Comparison of ENCODE assay signal across 20 mouse cellular contexts in the genomic region with DNA sequence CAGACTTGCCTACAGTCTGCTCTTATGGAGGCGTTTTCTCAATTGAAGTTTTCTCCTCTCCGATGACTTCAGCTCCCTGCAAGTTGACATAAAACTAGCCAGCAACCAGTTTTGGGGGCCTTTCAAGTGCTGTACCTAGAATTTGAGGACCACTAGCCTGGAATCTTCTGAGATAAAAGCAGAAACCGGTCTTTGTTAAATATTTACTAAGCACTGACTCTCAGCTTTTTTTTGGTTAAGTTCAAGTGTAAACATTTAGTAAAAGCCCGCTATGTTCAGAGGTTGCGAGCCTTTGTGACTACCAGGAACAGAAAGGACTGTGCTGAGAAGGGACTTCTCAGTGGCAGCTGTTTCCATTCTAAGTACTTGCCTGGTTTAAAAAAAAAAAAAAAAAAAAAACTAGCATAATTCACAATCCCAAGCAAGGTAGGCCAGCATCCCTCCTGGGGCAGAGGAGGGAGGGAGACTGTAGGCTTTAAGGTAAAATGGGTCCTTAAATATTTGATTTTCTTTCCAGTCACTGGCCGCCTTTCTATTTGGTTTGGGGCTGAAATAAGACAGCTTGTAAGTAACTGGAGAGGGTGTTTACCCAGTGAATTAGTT.
DNase-seq lines count a peak whose midpoint lies in the region; ATAC-seq and TF ChIP-seq lines count a peak whose summit lies in the region.
"Had no signal": no experiment of that assay in that cellular context is flagged by ENCODE, and none has a peak within 500 bp of the region (broad histone marks: within the 10 kb centered on the region; RNA-seq: fewer than 3 reads in every experiment).

No protein-coding gene starts in this region.

- no peak for TF ChIP-seq CTCF in lung, embryonic 14.5 days (IDR thresholded peaks at IDR 0.05; ENCODE audit: low read depth)
- TF ChIP-seq CTCF in E14TG2a.4 (conservative IDR thresholded peaks at IDR 0.05; ENCODE audit: low read length) = no peak

- H3K9me3 ChIP-seq in lung, embryonic 14.5 days (ENCODE audit: low read depth, low read length) = no peaks in the 10 kb centered on the region
- peaks cover 14% of the 10 kb centered on the region for H3K9me3 ChIP-seq in E14TG2a.4 (ENCODE audit: low read length)
- no peaks in the 10 kb centered on the region for H3K9me3 ChIP-seq in embryonic facial prominence, embryonic 15.5 days (replicated peaks)
- H3K9me3 ChIP-seq in midbrain, embryonic 14.5 days (ENCODE audit: control insufficient read depth, low read length) = no peaks in the 10 kb centered on the region
- H3K9me3 ChIP-seq: hindbrain, embryonic 12.5 days; neural tube, embryonic 13.5 days had no signal

- no peaks in the 10 kb centered on the region for H3K27me3 ChIP-seq in lung, embryonic 14.5 days (ENCODE audit: insufficient read depth, low read length)
- no peaks in the 10 kb centered on the region for H3K27me3 ChIP-seq in E14TG2a.4 (ENCODE audit: insufficient read depth, low read length)
- H3K27me3 ChIP-seq in embryonic facial prominence, embryonic 15.5 days = no peaks in the 10 kb centered on the region
- no peaks in the 10 kb centered on the region for H3K27me3 ChIP-seq in midbrain, embryonic 14.5 days (ENCODE audit: control insufficient read depth, insufficient read depth, low read length)
- H3K27me3 ChIP-seq: hindbrain, embryonic 12.5 days had no signal

- 37% methylated on average over 6 of the region's 6 CpGs for WGBS in lung, embryonic 14.5 days
- WGBS in embryonic facial prominence, embryonic 15.5 days = 39% methylated on average over 6 of the region's 6 CpGs
- 43% methylated on average over 6 of the region's 6 CpGs for WGBS in midbrain, embryonic 14.5 days

- no peaks in the 10 kb centered on the region for H3K36me3 ChIP-seq in lung, embryonic 14.5 days (ENCODE audit: insufficient read depth)
- no peaks in the 10 kb centered on the region for H3K36me3 ChIP-seq in E14TG2a.4 (ENCODE audit: insufficient read depth, low read length)
- no peaks in the 10 kb centered on the region for H3K36me3 ChIP-seq in embryonic facial prominence, embryonic 15.5 days
- H3K36me3 ChIP-seq in midbrain, embryonic 14.5 days (ENCODE audit: control insufficient read depth, insufficient read depth, low read length) = no peaks in the 10 kb centered on the region
- H3K36me3 ChIP-seq: hindbrain, embryonic 12.5 days; neural tube, embryonic 13.5 days had no signal

- ATAC-seq in lung, embryonic 14.5 days (ENCODE audit: insufficient read depth) = peak; percentile 76
- ATAC-seq in embryonic facial prominence, embryonic 15.5 days (ENCODE audit: insufficient number of reproducible peaks, low FRiP score, low TSS enrichment, low read depth) = 0 out of 2 replicates have a peak, but pooled peaks have one; percentile 7
- no peak; the same call in 1 of the 2 replicates for ATAC-seq in midbrain, embryonic 14.5 days (ENCODE audit: low FRiP score, low TSS enrichment)
- ATAC-seq: forebrain, postnatal 0 days had no signal

- no peaks in the 10 kb centered on the region for H3K4me1 ChIP-seq in lung, embryonic 14.5 days (ENCODE audit: insufficient read depth)
- peaks cover 12% of the 10 kb centered on the region for H3K4me1 ChIP-seq in E14TG2a.4 (replicated peaks; ENCODE audit: low read depth, low read length)
- 0 out of 2 replicates have a peak, but pooled peaks cover 4% of the 10 kb centered on the region for H3K4me1 ChIP-seq in embryonic facial prominence, embryonic 15.5 days
- H3K4me1 ChIP-seq in midbrain, embryonic 14.5 days (ENCODE audit: control insufficient read depth, insufficient read depth, low read length) = 0 out of 2 replicates have a peak, but pooled peaks cover 6% of the 10 kb centered on the region

- no peak overlapping the region for H3K9ac ChIP-seq in lung, embryonic 14.5 days
- H3K9ac ChIP-seq in embryonic facial prominence, embryonic 15.5 days = no peak overlapping the region
- no peak overlapping the region for H3K9ac ChIP-seq in midbrain, embryonic 14.5 days (replicated peaks; ENCODE audit: low read length)
- H3K9ac ChIP-seq: forebrain, postnatal 0 days; hindbrain, embryonic 12.5 days; neural tube, embryonic 13.5 days had no signal

- DNase-seq in lung, embryonic 14.5 days = peak; percentile 35
- no peak for DNase-seq in lung, postnatal 14 days
- DNase-seq in midbrain, embryonic 14.5 days = no peak
- no peak for DNase-seq in frontal cortex, postnatal 25 days (ENCODE audit: low spot score in 2 of 2)
- no peak for DNase-seq in heart, adult 9 months (ENCODE audit: low spot score in 2 of 2)
- DNase-seq: adrenal gland, adult 2 months; B cell, adult 2 months; cerebellum, adult 9-10 months; forebrain, postnatal 0 days; heart, postnatal 10 days; kidney, adult 18-20 months; kidney, postnatal 10 days; lung, adult 2 months; thymus, adult 2 months had no signal

- no peak overlapping the region for H3K4me3 ChIP-seq in lung, embryonic 14.5 days (ENCODE audit: low read depth, low read length)
- 0 out of 2 replicates have a peak overlapping the region, but pooled peaks have one; percentile 20 for H3K4me3 ChIP-seq in E14TG2a.4 (replicated peaks; ENCODE audit: low read length)
- no peak overlapping the region for H3K4me3 ChIP-seq in embryonic facial prominence, embryonic 15.5 days (replicated peaks)
- no peak overlapping the region for H3K4me3 ChIP-seq in midbrain, embryonic 14.5 days (replicated peaks; ENCODE audit: low read depth, low read length)
- H3K4me3 ChIP-seq: hindbrain, embryonic 12.5 days; neural tube, embryonic 13.5 days had no signal

- no peak overlapping the region for H3K27ac ChIP-seq in lung, embryonic 14.5 days (ENCODE audit: low read depth)
- no peak overlapping the region for H3K27ac ChIP-seq in embryonic facial prominence, embryonic 15.5 days (replicated peaks)
- H3K27ac ChIP-seq in midbrain, embryonic 14.5 days (replicated peaks; ENCODE audit: low read depth, low read length) = 0 out of 2 replicates have a peak overlapping the region, but pooled peaks have one; percentile 26
- H3K27ac ChIP-seq: hindbrain, embryonic 12.5 days; neural tube, embryonic 13.5 days had no signal

- no peak overlapping the region for H3K4me2 ChIP-seq in lung, embryonic 14.5 days
- no peak overlapping the region for H3K4me2 ChIP-seq in embryonic facial prominence, embryonic 15.5 days (replicated peaks)
- no peak overlapping the region for H3K4me2 ChIP-seq in midbrain, embryonic 14.5 days (ENCODE audit: low read length)
- H3K4me2 ChIP-seq: heart, embryonic 11.5 days; hindbrain, embryonic 12.5 days; liver, embryonic 11.5 days; neural tube, embryonic 13.5 days had no signal
